In genomic region chr10:81344421-81345161, GRCm38 (mm10) we compare ENCODE assay signal across 11 mouse cellular contexts. TPM values are rescaled to one million over a fixed set of nuclear protein-coding genes. Genes with fewer than 3 reads are reported as not detected.
A peak's percentile ranks its signal among the peaks of the same experiment; 100 is the strongest.
DNase-seq lines count a peak whose midpoint lies in the region; ATAC-seq lines count a peak whose summit lies in the region.
"Had no signal": no experiment of that assay in that cellular context is flagged by ENCODE, and none has a peak within 500 bp of the region (broad histone marks: within the 10 kb centered on the region; RNA-seq: fewer than 3 reads in every experiment).

No protein-coding gene starts in this region.

- H3K4me3 ChIP-seq in kidney, embryonic 16.5 days (ENCODE audit: low read length), result no peak overlapping the region

- intact Hi-C loops in left cerebral cortex, postnatal 36 days (cut with DNase I), result loop anchor here (5.0 kb wide), 1 partner anchor 57 kb away; no protein-coding TSS in a partner anchor

- peaks cover 7% of the 10 kb centered on the region; the same call in 1 of the 2 replicates for H3K36me3 ChIP-seq in kidney, embryonic 16.5 days (ENCODE audit: insufficient read depth, low read length)

- ATAC-seq in kidney, embryonic 16.5 days (ENCODE audit: low FRiP score, low TSS enrichment), result no peak

- no peak overlapping the region for H3K27ac ChIP-seq in kidney, embryonic 16.5 days (ENCODE audit: low read length)

- H3K9ac ChIP-seq in kidney, embryonic 16.5 days (replicated peaks; ENCODE audit: low read length), result no peak overlapping the region

- peaks cover 28% of the 10 kb centered on the region for H3K4me1 ChIP-seq in kidney, embryonic 16.5 days (ENCODE audit: insufficient read depth, low read length)

- 49% methylated on average over 8 of the region's 8 CpGs for WGBS in kidney, embryonic 16.5 days

- peak; percentile 18 for DNase-seq in cerebellum, adult 11-12 months
- no peak for DNase-seq in cerebellum, adult 18-20 months
- DNase-seq in kidney, adult 11 months, result peak; percentile 29
- peak; percentile 39 for DNase-seq in thymus, postnatal 0 days (ENCODE audit: low spot score)
- DNase-seq in thymus, postnatal 14 days, result no peak
- no peak for DNase-seq in right cerebral cortex, adult 18-20 months
- DNase-seq in left cerebral cortex, postnatal 36 days (ENCODE audit: low spot score in 2 of 2), result no peak

- no peaks in the 10 kb centered on the region for H3K9me3 ChIP-seq in kidney, embryonic 16.5 days (ENCODE audit: low read length)
- H3K9me3 ChIP-seq: megakaryocyte, embryonic 14.5 days had no signal

- H3K4me2 ChIP-seq in kidney, embryonic 16.5 days (replicated peaks; ENCODE audit: low read depth, low read length), result no peak overlapping the region

- peaks cover 37% of the 10 kb centered on the region for H3K27me3 ChIP-seq in kidney, embryonic 16.5 days (ENCODE audit: insufficient read depth, low read length)

RNA-seq across cellular contexts. Expression of gene Gipc3, which starts 1.5 kb away (rescaled TPM):
- 0.09 TPM in 2 replicates for polyA plus RNA-seq in kidney, embryonic 16.5 days (2015; fragmentation: Nextera tagmentation; extraction: Ambion mirVana)
- 0.14 and 0.16 TPM in 2 replicates for polyA plus RNA-seq in thymus, postnatal 0 days (2015; fragmentation: Nextera tagmentation; extraction: Ambion mirVana)
- total RNA-seq in left cerebral cortex, postnatal 36 days (2021), result 1 to 10 TPM; 1.4 to 1.8 TPM
- total RNA-seq: common myeloid progenitor, adult 5-6 weeks had no signal
- polyA plus RNA-seq: stomach, embryonic 14.5 days had no signal

RNA-seq across cellular contexts. Expression of gene Hmg20b, which starts 5.7 kb away (rescaled TPM):
- polyA plus RNA-seq in kidney, embryonic 16.5 days (2015; fragmentation: Nextera tagmentation; extraction: Ambion mirVana), result 90.6 and 94.5 TPM in 2 replicates
- polyA plus RNA-seq in thymus, postnatal 0 days (2015; fragmentation: Nextera tagmentation; extraction: Ambion mirVana), result 88.5 and 100 TPM in 2 replicates
- total RNA-seq in left cerebral cortex, postnatal 36 days (2021), result 10 to 100 TPM; 27.0 to 35.5 TPM

RNA-seq across cellular contexts. Expression of gene Mfsd12, which starts 12.7 kb away (rescaled TPM):
- 9.8 and 12.5 TPM in 2 replicates for polyA plus RNA-seq in kidney, embryonic 16.5 days (2015; fragmentation: Nextera tagmentation; extraction: Ambion mirVana)
- polyA plus RNA-seq in thymus, postnatal 0 days (2015; fragmentation: Nextera tagmentation; extraction: Ambion mirVana), result 36.3 and 38.1 TPM in 2 replicates
- 10 to 100 TPM; 39.6 to 40.9 TPM for total RNA-seq in left cerebral cortex, postnatal 36 days (2021)

RNA-seq across cellular contexts. Expression of gene Tbxa2r, which starts 16.1 kb away (rescaled TPM):
- polyA plus RNA-seq in kidney, embryonic 16.5 days (2015; fragmentation: Nextera tagmentation; extraction: Ambion mirVana), result 19.7 and 20.2 TPM in 2 replicates
- polyA plus RNA-seq in thymus, postnatal 0 days (2015; fragmentation: Nextera tagmentation; extraction: Ambion mirVana), result 97.5 and 103 TPM in 2 replicates
- under 1 TPM; 0.45 to 0.99 TPM for total RNA-seq in left cerebral cortex, postnatal 36 days (2021)

RNA-seq across cellular contexts. Expression of gene 4930404N11Rik, which starts 21.0 kb away (rescaled TPM):
- polyA plus RNA-seq in kidney, embryonic 16.5 days (2015; fragmentation: Nextera tagmentation; extraction: Ambion mirVana), result 0.98 and 1.2 TPM in 2 replicates
- polyA plus RNA-seq in thymus, postnatal 0 days (2015; fragmentation: Nextera tagmentation; extraction: Ambion mirVana), result 1.7 and 3.0 TPM in 2 replicates
- 1 to 10 TPM in 1 of 2 experiments, under 1 TPM in 1; 0.49 to 2.2 TPM for total RNA-seq in left cerebral cortex, postnatal 36 days (2021)

Comparison
In these comparisons a context has a peak if more than half of its experiments do, and no peak if none do; other contexts are left out.
1. DNase-seq: peak in cerebellum, adult 11-12 months (single experiment), kidney, adult 11 months (single experiment) and thymus, postnatal 0 days (single experiment); none in cerebellum, adult 18-20 months (0 of 2), thymus, postnatal 14 days (single experiment), right cerebral cortex, adult 18-20 months (single experiment) and left cerebral cortex, postnatal 36 days (0 of 2).